Mouse (Mus musculus) cerebellum, adult 11-12 months (tissue): ENCODE data around the gene Gm8050.
"Not testable (repeated sequence)": the region's sequence is repeated elsewhere in the genome, so short reads cannot be mapped to it uniquely, and the experiment has no call there.

Source experiments
- DNase-seq: peaks from one replicate; pipeline ENCODE4 v3.0.0; 2022

Gm8050 gene

DNA sequence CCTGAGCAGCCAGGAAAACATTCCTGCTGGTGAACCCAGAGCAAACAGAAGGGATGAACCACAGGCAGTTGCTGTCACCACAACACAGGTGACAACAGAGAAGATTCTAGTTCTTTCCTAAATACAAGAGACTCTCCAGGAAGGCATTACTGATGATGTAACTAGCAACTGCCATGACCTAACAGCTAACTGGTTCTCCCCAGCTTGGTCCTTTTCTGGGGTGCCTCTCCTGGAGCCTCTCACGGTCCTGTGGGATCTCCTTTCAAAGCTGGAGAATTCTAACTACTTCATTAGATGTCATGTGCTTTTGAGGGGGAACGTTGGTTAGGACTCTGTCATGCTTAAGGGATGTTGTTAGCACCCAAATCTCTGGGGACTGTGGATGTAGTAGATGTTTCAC, at the start of gene Gm8050:
Gene Gm8050 (minus strand): TSS at position 101 of the 400 bp plus-strand sequence.
- not testable (repeated sequence) for DNase-seq

GRCm38 (mm10) chr14:6757231-6757536, 37.1 kb upstream of the Gm8050 start:
- peak; percentile 2 for DNase-seq

DNA sequence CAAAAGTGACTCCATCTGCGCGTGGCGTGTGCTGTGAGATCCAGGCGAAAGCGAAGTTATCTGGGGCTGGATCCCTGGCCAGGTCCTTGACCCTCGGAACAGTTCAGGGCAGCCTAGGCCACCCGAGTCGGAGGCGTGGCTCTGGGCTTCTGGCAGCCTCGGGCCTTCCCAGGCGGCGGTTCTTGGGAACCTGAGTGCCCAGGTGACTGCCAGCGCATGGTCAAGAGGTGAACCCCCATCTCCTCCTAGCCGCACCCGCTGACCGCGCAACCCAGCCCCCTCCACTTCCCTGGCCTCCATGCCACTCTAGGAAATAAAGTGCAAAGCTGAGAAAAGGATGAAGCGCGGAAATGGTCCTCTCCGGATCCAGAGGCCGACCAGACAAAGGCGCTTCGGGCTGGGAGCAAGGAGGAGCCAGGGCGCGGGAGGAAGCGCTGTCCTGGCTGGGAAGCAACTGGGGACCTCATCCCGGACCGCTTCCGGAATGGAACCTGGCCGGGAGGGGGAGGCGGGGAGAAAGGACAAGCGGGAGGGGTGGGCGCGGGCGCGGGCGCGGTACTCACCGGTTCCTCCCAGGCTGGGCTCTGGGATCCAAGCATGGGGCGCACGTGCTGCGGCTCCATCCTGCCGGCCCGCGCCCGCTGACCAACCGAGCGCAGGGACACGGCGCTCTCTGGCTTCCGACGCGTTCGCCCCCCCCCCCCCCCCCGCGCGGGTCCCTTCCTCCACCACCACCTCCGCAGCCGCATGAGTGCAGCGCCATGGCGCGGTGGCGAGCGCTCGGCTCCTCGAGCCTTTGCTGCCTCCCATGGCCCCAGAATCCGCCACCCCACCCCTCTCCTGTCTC, 36.6 kb upstream of the Gm8050 start:
- peak; percentile 2 for DNase-seq

DNA sequence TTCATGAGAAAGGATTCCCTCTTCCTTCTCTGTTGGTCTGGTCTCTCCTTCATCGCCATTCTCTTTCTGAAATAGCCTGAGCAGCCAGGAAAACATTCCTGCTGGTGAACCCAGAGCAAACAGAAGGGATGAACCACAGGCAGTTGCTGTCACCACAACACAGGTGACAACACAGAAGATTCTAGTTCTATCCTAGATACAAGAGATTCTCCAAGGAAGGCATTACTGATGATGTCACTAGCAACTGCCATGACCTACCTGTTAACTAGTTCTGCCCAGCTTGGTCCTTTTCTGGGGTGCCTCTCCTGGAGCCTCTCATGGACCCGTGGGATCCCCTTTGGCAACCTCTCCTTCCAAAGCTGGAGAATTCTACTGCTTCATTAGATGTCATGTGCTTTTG, 22.2 kb upstream of the Gm8050 start, which contains the start of gene Gm3636:
Gene Gm3636 (minus strand): TSS at position 101 of the 400 bp plus-strand sequence.
- not testable (repeated sequence) for DNase-seq

GRCm38 (mm10) chr14:6684070-6684469, 36.0 kb downstream of the Gm8050 start, which contains the start of gene Gm10251:
Gene Gm10251 (minus strand): TSS chr14:6684170.
- not testable (repeated sequence) for DNase-seq
